Mouse (Mus musculus) T-cell, adult 2 months (primary cell): ENCODE data around the gene Cd151.

Experiments
- DNase-seq: peaks from one replicate; pipeline ENCODE4 v3.0.0; 2022; ENCODE audit warnings: low spot score

Cd151 gene

GRCm38 (mm10) chr7:141474160-141474559 lies 7.0 kb downstream of the Cd151 start:
- DNase-seq: no peak

GRCm38 (mm10) chr7:141475011-141475804 lies 8.0 kb downstream of the Cd151 start, which contains the start of the genes Polr2l and Tspan4:
Gene Polr2l, minus strand, starts transcription at chr7:141475132.
Gene Tspan4, plus strand, starts transcription at chr7:141475240.
- peak; percentile 83 for DNase-seq

GRCm38 (mm10) chr7:141475805-141476158 lies 8.6 kb downstream of the Cd151 start:
- no peak for DNase-seq

GRCm38 (mm10) chr7:141476226-141476980 lies 9.2 kb downstream of the Cd151 start:
- DNase-seq: peak; percentile 32

- no peak for DNase-seq
These were observed 9.8 kb downstream of the Cd151 start for GRCm38 (mm10) chr7:141476981-141477370.

GRCm38 (mm10) chr7:141477578-141478269 lies 10.5 kb downstream of the Cd151 start:
- DNase-seq: no peak

GRCm38 (mm10) chr7:141478270-141478748 lies 11.1 kb downstream of the Cd151 start:
- no peak for DNase-seq

- DNase-seq: peak; percentile 73
These were observed 13.8 kb downstream of the Cd151 start for GRCm38 (mm10) chr7:141480842-141481497.

- peak; percentile 52 for DNase-seq
These were observed 14.6 kb downstream of the Cd151 start for GRCm38 (mm10) chr7:141481498-141482401.

- DNase-seq: no peak
These were observed 15.4 kb downstream of the Cd151 start for GRCm38 (mm10) chr7:141482531-141483024.

- no peak for DNase-seq
These were observed 16.0 kb downstream of the Cd151 start for GRCm38 (mm10) chr7:141483114-141483653.

GRCm38 (mm10) chr7:141484186-141485120 lies 17.3 kb downstream of the Cd151 start:
- DNase-seq: no peak

GRCm38 (mm10) chr7:141485186-141485585 lies 18.0 kb downstream of the Cd151 start:
- no peak for DNase-seq

GRCm38 (mm10) chr7:141485606-141486005 lies 18.4 kb downstream of the Cd151 start:
- DNase-seq: no peak

GRCm38 (mm10) chr7:141486239-141486638 lies 19.0 kb downstream of the Cd151 start:
- no peak for DNase-seq

- DNase-seq: no peak
These were observed 19.9 kb downstream of the Cd151 start for GRCm38 (mm10) chr7:141487141-141487540.

- DNase-seq: no peak
These were observed 24.0 kb downstream of the Cd151 start for GRCm38 (mm10) chr7:141491151-141491550.

GRCm38 (mm10) chr7:141492738-141493137 lies 25.5 kb downstream of the Cd151 start:
- DNase-seq: no peak

- DNase-seq: no peak
These were observed 26.5 kb downstream of the Cd151 start for GRCm38 (mm10) chr7:141493729-141494128.
